Mouse (Mus musculus) hindbrain, embryonic 13.5 days (tissue): ENCODE results near the gene Smarcd3. TPM values are rescaled to one million over a fixed set of nuclear protein-coding genes. Genes with fewer than 3 reads are reported as not detected.
"Not testable (repeated sequence)": the region's sequence is repeated elsewhere in the genome, so short reads cannot be mapped to it uniquely, and the experiment has no call there.

Source experiments
- ATAC-seq: fragments of 200-750 bp; cut with Nextera tagmentation; 2 replicates; pipeline ENCODE4 v1.8.0; 2017; ENCODE audit warnings: moderate TSS enrichment; ENCODE audit not compliant: low FRiP score
- H3K27ac ChIP-seq: fragments of 300-500 bp; sonication (generic); 2 replicates; pipeline ENCODE4 v1.5.1; 2015; ENCODE audit warnings: inconsistent platforms, mild to moderate bottlenecking, moderate library complexity
- H3K27me3 ChIP-seq: fragments of 300-500 bp; sonication (generic); 2 replicates; pipeline ENCODE4 v1.6.1; 2015; ENCODE audit warnings: mild to moderate bottlenecking, inconsistent platforms
- H3K36me3 ChIP-seq: fragments of 300-500 bp; sonication (generic); 2 replicates; pipeline ENCODE4 v1.6.1; 2015; ENCODE audit warnings: mild to moderate bottlenecking, inconsistent platforms
- H3K4me1 ChIP-seq: fragments of 300-500 bp; sonication (generic); replicated peaks from 2 replicates; pipeline ENCODE4 v1.6.1; 2015; ENCODE audit warnings: inconsistent platforms
- H3K4me2 ChIP-seq: fragments of 300-500 bp; sonication (generic); 2 replicates; pipeline ENCODE4 v1.6.1; 2015; ENCODE audit warnings: inconsistent platforms, mild to moderate bottlenecking, moderate library complexity
- H3K4me3 ChIP-seq: fragments of 300-500 bp; sonication (generic); 2 replicates; pipeline ENCODE4 v1.5.1; 2015; ENCODE audit warnings: mild to moderate bottlenecking, inconsistent platforms
- H3K9ac ChIP-seq: fragments of 300-500 bp; sonication (generic); 2 replicates; pipeline ENCODE4 v1.6.1; 2015; ENCODE audit warnings: mild to moderate bottlenecking, inconsistent platforms
- H3K9me3 ChIP-seq: fragments of 300-500 bp; sonication (generic); 2 replicates; pipeline ENCODE4 v1.6.1; 2016; ENCODE audit warnings: inconsistent platforms
- WGBS: fragments of 180-500 bp; shearing (Covaris S2); methylation state at CpG from one replicate; pipeline ENCODE4 v1.1.7; 2015; 5-methylcytosine and 5-hydroxymethylcytosine counted together
- polyA plus RNA-seq: library from polyadenylated mRNA; unstranded; fragments of >200 nt; fragmentation: Nextera tagmentation; extraction: Ambion mirVana; gene quantifications from 2 replicates; pipeline ENCODE4 v1.2.1, GENCODE M21; 2015

Smarcd3 gene
- polyA plus RNA-seq, 1 experiment from 2014 or later = 87.6 TPM

DNA sequence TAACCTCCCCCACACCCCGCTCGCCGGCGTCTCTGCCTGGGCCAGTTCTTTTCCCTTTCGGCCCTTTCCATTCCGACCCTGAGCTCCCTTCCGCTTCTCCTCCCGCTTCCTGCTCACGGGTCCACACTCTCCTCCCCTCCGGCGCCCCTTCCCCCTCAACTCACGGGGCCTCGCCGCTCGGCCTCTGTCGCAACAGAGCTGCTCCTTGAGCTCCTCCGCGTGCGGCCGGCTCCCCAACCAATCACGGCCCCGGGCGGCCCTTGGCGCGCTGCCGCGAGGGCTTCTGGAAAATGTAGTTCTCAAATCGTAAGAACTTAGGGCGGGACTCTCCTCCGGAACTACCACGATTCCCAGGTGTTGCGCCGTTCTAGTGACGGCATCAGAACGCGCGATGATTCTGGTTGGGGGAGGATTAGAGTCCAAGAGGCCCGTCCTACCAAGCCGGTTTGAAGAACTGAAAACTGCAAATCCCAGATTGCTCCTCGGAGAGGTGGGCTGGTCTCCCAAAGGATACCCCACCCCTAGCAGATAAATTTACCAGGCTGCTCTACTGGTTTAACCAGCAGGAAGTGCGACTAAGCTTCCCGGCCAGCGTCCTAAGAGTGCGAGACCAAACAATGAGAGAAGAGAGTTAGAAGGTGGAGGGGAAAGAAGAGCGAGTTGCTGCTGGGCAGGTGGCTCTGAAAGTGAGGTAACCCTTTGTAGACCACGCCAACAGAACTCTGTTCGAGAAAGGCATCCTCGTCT lies 46.9 kb downstream of the Smarcd3 start, which contains the start of gene Abcf2:
Gene Abcf2 (minus strand): TSS at position 285 of the 747 bp plus-strand sequence.
- H3K9me3 ChIP-seq = no peaks in the 10 kb centered on the region
- peak within 1 kb of the TSS; percentile 76 for H3K4me3 ChIP-seq
- peaks cover 20% of the 10 kb centered on the region for H3K4me1 ChIP-seq
- no peaks in the 10 kb centered on the region for H3K27me3 ChIP-seq
- ATAC-seq = peak; percentile 96
- peak within 1 kb of the TSS; percentile 83 for H3K27ac ChIP-seq
- peaks cover 28% of the 10 kb centered on the region for H3K36me3 ChIP-seq
- H3K4me2 ChIP-seq = peak within 1 kb of the TSS; percentile 88
- under 1% methylated on average over 48 of the region's 48 CpGs for WGBS
- H3K9ac ChIP-seq = peak within 1 kb of the TSS; percentile 81

DNA sequence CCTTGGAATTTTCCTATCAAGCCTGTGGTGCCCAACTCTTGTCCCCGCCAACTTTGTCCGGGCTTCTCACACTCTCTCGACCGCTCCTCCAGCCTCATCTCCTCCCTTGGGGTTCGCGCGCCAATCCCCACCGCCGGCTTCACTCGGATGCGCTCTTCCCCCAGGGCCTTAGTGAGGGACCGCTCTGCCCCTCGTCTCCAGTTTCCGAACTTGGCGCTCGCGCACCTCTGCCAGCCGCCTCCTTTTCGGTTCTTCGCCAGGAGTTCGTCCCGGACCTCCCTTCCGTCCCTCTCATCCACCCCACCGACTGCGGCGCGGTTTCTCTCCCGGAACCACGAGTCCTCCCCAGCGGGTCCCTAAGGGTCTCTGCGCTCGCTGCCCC lies 47.4 kb downstream of the Smarcd3 start:
- Histone ChIP-seq H3K9me3 (no peaks in the 10 kb centered on the region), H3K4me1 (peaks cover 20% of the 10 kb centered on the region), H3K27ac (peak overlapping the region; percentile 83), H3K36me3 (peaks cover 34% of the 10 kb centered on the region), H3K4me2 (peak overlapping the region; percentile 88), H3K4me3 (peak overlapping the region; percentile 76), H3K9ac (peak overlapping the region; percentile 81), H3K27me3 (no peaks in the 10 kb centered on the region)
- ATAC-seq = peak; percentile 28
- WGBS = under 1% methylated on average over 32 of the region's 32 CpGs

DNA sequence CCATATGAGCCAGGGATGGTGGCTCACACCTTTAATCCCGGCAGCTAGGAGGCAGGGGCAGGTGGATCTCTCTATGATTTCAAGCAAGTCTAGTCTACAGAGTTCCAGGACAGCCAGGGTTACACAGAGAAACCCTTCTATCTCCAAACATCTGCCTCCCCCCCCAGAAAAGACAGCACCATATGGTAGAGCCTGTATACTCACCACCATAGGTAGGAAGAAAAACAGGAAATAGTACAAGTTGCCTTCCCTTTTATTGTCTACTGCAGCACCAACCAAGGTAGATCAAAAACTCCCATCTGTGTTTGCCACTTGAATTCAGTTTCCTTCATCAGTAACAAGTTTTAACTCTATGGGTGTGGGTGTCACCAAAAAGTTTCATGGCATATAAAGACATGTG lies 48.3 kb downstream of the Smarcd3 start:
- Histone ChIP-seq H3K4me3 (peak overlapping the region; percentile 76; the same call in 1 of the 2 replicates), H3K9ac (no peak overlapping the region), H3K4me2 (peak overlapping the region; percentile 88), H3K27me3 (no peaks in the 10 kb centered on the region), H3K36me3 (peaks cover 43% of the 10 kb centered on the region), H3K9me3 (no peaks in the 10 kb centered on the region), H3K27ac (no peak overlapping the region), H3K4me1 (peaks cover 20% of the 10 kb centered on the region)
- WGBS = 83% methylated on average over 1 of the region's 1 CpGs
- ATAC-seq = no peak

DNA sequence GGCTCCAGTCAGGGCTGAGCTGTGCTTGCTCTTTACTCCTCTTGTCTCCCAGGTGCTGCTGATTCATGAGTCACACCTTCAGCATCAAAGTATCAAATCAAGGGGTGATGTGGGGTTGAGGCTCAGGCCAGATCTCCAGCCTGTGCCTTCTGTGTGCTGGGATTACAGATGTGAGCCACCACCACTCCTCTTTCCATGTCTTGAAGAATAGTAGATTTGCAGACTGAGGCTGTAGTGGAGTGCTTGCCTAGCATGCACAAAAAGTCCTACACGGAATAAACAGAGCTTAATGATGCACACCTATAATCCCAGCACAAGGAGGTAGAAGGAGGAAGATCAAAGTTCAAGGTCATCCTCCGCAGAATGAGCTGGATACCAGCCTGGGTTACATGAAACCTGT lies 67.5 kb downstream of the Smarcd3 start, which contains the start of gene 4931409K22Rik:
Gene 4931409K22Rik (minus strand): TSS at position 101 of the 400 bp plus-strand sequence.
- ATAC-seq = no peak
- Histone ChIP-seq H3K27ac (no peak within 1 kb of the TSS), H3K9me3 (peaks cover 4% of the 10 kb centered on the region; the same call in 1 of the 2 replicates), H3K36me3 (no peaks in the 10 kb centered on the region), H3K27me3 (0 out of 2 replicates have a peak, but pooled peaks cover 7% of the 10 kb centered on the region), H3K4me3 (no peak within 1 kb of the TSS), H3K4me1 (peaks cover 3% of the 10 kb centered on the region), H3K4me2 (no peak within 1 kb of the TSS), H3K9ac (no peak within 1 kb of the TSS)
- 87% methylated on average over 2 of the region's 2 CpGs for WGBS

DNA sequence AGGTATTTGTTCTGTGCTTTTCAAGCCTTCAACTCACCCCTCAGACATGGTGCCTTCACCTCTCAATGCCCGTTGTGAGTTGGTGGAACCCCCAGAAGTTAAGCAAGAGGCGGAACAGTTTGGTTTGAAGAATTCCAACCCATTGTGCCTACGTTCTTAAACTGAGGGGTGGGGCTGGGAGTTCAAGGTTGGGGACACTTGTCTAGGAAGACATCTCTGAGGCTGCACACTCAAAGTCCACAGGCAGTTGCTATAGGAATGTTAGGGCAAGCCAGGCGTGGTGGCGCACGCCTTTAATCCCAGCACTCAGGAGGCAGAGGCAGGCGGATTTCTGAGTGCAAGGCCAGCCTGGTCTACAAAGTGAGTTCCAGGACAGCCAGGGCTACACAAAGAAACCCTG lies 68.9 kb downstream of the Smarcd3 start:
- not testable (repeated sequence) for H3K27me3 ChIP-seq, H3K27ac ChIP-seq, H3K4me3 ChIP-seq, H3K36me3 ChIP-seq, H3K9ac ChIP-seq, H3K4me2 ChIP-seq, ATAC-seq, H3K9me3 ChIP-seq
- 94% methylated on average over 7 of the region's 7 CpGs for WGBS
- H3K4me1 ChIP-seq = peaks cover 17% of the 10 kb centered on the region

DNA sequence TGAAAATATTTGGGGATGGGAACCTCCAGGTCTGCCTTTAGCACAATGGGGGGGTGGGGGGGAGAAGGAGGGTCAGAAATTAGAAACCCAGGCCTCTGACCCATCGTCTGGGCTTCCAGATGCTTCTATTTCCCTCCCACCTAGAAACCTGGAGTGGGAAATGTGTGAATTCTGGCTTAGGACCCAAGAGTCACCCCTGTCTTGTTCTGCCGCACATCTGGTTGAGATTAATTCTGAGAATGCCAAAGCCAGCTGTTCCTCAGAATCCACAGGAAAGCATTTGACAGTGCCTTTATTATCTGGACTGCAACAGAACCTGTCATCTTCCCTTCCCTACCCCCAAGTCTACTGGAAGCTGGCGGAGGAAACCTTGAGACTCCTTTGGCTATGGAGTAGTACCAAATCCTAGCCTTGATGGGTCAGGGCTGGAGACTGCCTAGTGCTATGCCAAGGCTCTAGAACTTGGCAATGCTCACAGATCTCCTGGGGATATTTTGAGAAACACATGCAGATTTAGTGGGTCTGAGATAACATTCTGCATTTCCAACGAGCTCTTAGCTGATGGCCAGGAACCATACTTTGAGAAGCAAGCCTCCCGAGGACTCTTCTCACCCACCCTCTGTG lies 70.5 kb downstream of the Smarcd3 start:
- peaks cover 4% of the 10 kb centered on the region; the same call in 1 of the 2 replicates for H3K9me3 ChIP-seq
- H3K4me2 ChIP-seq = no peak overlapping the region
- H3K4me3 ChIP-seq = no peak overlapping the region
- peaks cover 24% of the 10 kb centered on the region for H3K4me1 ChIP-seq
- H3K27me3 ChIP-seq = 0 out of 2 replicates have a peak, but pooled peaks cover 18% of the 10 kb centered on the region
- no peak overlapping the region for H3K27ac ChIP-seq
- no peaks in the 10 kb centered on the region for H3K36me3 ChIP-seq
- no peak for ATAC-seq
- no peak overlapping the region for H3K9ac ChIP-seq
- WGBS = 81% methylated on average over 5 of the region's 5 CpGs

DNA sequence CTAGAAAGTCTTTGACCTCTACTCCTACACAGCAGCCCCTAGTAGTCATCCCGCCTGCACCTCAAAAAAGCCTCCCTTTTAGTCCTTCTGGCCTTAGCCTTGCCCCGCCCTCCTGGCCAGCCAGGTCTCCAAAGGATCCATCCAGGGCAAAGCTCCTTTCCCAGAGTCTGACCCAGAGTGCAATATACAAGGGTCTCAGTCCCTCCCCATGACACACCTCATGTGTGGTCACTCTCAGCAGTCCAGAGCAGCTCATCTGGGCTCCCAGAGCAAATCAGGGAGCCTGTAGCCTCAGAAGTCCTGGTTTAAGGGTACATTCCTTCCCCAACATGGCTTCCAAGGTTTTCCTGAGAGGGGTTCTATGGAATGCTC lies 72.9 kb downstream of the Smarcd3 start:
- peak overlapping the region; percentile 67 for H3K27ac ChIP-seq

DNA sequence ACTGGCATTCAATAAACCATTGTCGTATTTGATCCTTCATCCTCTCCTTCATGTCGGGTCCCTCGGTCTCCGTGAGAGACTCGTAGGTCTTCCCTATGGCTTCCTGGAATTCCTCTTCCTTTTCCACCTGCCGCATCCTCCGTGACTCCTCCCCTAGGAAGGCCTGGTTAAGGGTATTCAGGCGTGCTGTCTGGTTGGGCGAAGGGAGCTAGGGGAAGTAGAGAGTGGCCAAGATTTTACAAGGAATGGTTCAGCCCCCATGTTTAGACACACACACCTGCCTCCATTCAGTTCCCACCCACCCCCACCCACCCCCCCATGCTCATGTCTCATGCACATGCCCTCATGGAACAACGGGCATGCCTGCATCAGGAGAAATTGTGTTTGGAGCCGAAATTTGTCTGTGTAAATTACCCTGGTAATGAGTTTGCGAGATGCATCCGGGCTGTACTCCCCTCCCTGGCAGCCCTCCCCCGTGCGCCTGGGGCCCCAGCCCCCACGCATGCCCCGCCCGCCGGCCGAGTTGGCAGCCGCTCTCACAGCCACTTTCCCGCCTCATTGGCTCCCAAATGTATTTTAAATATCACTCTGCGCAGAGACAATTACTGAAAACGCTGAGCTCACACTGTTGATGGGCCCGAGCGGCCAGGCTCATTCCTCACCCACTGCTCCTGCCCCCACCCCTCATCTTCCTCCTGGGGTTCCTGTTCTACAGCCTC lies 73.5 kb downstream of the Smarcd3 start:
- ATAC-seq = peak; percentile 91
- Histone ChIP-seq H3K4me3 (no peak overlapping the region), H3K27me3 (peaks cover 27% of the 10 kb centered on the region; the same call in 1 of the 2 replicates), H3K4me2 (peak overlapping the region; percentile 40), H3K36me3 (no peaks in the 10 kb centered on the region), H3K4me1 (peaks cover 24% of the 10 kb centered on the region), H3K9me3 (peaks cover 1% of the 10 kb centered on the region; the same call in 1 of the 2 replicates), H3K9ac (0 out of 2 replicates have a peak overlapping the region, but pooled peaks have one; percentile 13), H3K27ac (peak overlapping the region; percentile 67)
- WGBS = 22% methylated on average over 26 of the region's 26 CpGs

More for the DNA sequence above, 72.9 kb downstream of the Smarcd3 start:
- Histone ChIP-seq H3K4me1 (peaks cover 24% of the 10 kb centered on the region), H3K9ac (no peak overlapping the region), H3K27me3 (peaks cover 27% of the 10 kb centered on the region; the same call in 1 of the 2 replicates), H3K36me3 (no peaks in the 10 kb centered on the region), H3K4me2 (peak overlapping the region; percentile 40), H3K4me3 (no peak overlapping the region), H3K9me3 (peaks cover 4% of the 10 kb centered on the region; the same call in 1 of the 2 replicates)
- peak; percentile 33; the same call in 1 of the 2 replicates for ATAC-seq
- WGBS = 33% methylated on average over 2 of the region's 2 CpGs

DNA sequence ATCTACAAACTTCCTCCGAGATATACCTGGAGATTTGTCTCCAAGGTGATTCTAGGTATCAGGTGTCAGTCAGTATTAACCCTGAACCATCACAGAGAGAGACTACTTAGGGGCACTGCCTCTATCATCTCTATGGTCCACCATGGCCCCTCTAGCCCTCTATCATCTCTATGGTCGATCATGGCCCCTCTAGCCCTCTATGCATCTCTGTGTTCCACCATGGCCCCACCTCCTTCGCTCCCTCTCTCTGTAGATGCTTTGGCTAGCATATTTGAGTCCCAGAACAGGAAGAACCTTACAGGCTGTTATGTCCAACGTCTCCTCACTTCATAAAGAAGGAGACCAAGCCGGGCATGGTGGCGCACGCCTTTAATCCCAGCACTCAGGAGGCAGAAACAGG lies 81.6 kb downstream of the Smarcd3 start:
- no peak overlapping the region for H3K9ac ChIP-seq
- no peaks in the 10 kb centered on the region for H3K36me3 ChIP-seq
- ATAC-seq = no peak
- H3K27ac ChIP-seq = no peak overlapping the region
- no peaks in the 10 kb centered on the region for H3K9me3 ChIP-seq
- H3K4me2 ChIP-seq = no peak overlapping the region
- H3K4me1 ChIP-seq = peaks cover 11% of the 10 kb centered on the region
- WGBS = 82% methylated on average over 7 of the region's 7 CpGs
- H3K4me3 ChIP-seq = no peak overlapping the region
- peaks cover 29% of the 10 kb centered on the region; the same call in 1 of the 2 replicates for H3K27me3 ChIP-seq

DNA sequence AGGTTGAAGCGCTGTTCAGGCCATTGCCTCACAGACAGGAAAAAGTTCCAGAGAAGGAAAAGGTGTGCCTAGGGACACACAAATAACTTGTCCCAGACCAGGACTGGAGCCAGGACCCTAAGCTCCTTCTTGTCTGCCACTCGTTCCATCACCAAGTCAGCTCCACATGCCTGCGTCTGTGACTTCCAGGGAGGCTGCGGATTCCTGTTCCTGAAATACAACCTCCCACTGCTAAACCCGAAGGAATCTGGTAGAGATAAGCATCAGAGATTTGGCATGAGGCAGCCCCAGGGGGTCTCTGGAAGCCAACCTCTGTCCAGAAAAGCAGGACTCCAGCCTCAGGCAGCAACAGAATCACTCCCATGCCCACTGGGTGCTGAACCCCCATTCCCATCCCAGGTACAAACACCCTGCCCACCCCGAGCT lies 83.1 kb downstream of the Smarcd3 start:
- H3K4me2 ChIP-seq = no peak overlapping the region
- H3K4me1 ChIP-seq = peaks cover 22% of the 10 kb centered on the region

More for the DNA sequence above, 83.1 kb downstream of the Smarcd3 start:
- ATAC-seq = no peak
- H3K9ac ChIP-seq = no peak overlapping the region
- no peaks in the 10 kb centered on the region for H3K9me3 ChIP-seq
- 53% methylated on average over 6 of the region's 6 CpGs for WGBS
- peaks cover 29% of the 10 kb centered on the region; the same call in 1 of the 2 replicates for H3K27me3 ChIP-seq
- H3K36me3 ChIP-seq = no peaks in the 10 kb centered on the region
- no peak overlapping the region for H3K4me3 ChIP-seq
- H3K27ac ChIP-seq = no peak overlapping the region
